Mouse (Mus musculus) limb, embryonic 12.5 days (tissue): Measurements from ENCODE around the gene Abcc10. TPM values are rescaled to one million over a fixed set of nuclear protein-coding genes. Genes with fewer than 3 reads are reported as not detected.

Experiments used
- ATAC-seq: fragments of 200-750 bp; cut with Nextera tagmentation; 2 replicates; pipeline ENCODE4 v1.8.0; 2017; ENCODE audit warnings: low read depth, moderate TSS enrichment; ENCODE audit not compliant: insufficient number of reproducible peaks, insufficient read depth, low FRiP score, low TSS enrichment
- H3K27ac ChIP-seq: fragments of 300-500 bp; sonication (generic); 2 replicates; pipeline ENCODE4 v1.5.1; 2016; ENCODE audit warnings: mild to moderate bottlenecking, moderate library complexity
- H3K27me3 ChIP-seq: fragments of 300-500 bp; sonication (generic); 2 replicates; pipeline ENCODE4 v1.6.1; 2016; ENCODE audit warnings: mild to moderate bottlenecking, moderate library complexity
- H3K36me3 ChIP-seq: fragments of 300-500 bp; sonication (generic); 2 replicates; pipeline ENCODE4 v1.6.1; 2016; ENCODE audit warnings: mild to moderate bottlenecking, moderate library complexity
- H3K4me1 ChIP-seq: fragments of 300-500 bp; sonication (generic); replicated peaks from 2 replicates; pipeline ENCODE4 v1.6.1; 2016
- H3K4me2 ChIP-seq: fragments of 300-500 bp; sonication (generic); 2 replicates; pipeline ENCODE4 v1.6.1; 2016; ENCODE audit warnings: mild to moderate bottlenecking, moderate library complexity
- H3K4me3 ChIP-seq: fragments of 300-500 bp; sonication (generic); replicated peaks from 2 replicates; pipeline ENCODE4 v1.5.1; 2016; ENCODE audit warnings: mild to moderate bottlenecking
- H3K9ac ChIP-seq: fragments of 300-500 bp; sonication (generic); replicated peaks from 2 replicates; pipeline ENCODE4 v1.6.1; 2016; ENCODE audit warnings: mild to moderate bottlenecking, moderate library complexity
- H3K9me3 ChIP-seq: fragments of 300-500 bp; sonication (generic); 2 replicates; pipeline ENCODE4 v1.6.1; 2016; ENCODE audit warnings: mild to moderate bottlenecking, moderate library complexity
- WGBS: fragments of 180-500 bp; shearing (Covaris S2); methylation state at CpG from one replicate; pipeline ENCODE4 v1.1.7; 2016; 5-methylcytosine and 5-hydroxymethylcytosine counted together
- polyA plus RNA-seq: library from polyadenylated mRNA; unstranded; fragments of >200 nt; fragmentation: Nextera tagmentation; extraction: Ambion mirVana; gene quantifications from 2 replicates; pipeline ENCODE4 v1.2.1, GENCODE M21; 2016

The Abcc10 gene
- polyA plus RNA-seq, 1 experiment from 2014 or later, result 8.2 TPM

DNA sequence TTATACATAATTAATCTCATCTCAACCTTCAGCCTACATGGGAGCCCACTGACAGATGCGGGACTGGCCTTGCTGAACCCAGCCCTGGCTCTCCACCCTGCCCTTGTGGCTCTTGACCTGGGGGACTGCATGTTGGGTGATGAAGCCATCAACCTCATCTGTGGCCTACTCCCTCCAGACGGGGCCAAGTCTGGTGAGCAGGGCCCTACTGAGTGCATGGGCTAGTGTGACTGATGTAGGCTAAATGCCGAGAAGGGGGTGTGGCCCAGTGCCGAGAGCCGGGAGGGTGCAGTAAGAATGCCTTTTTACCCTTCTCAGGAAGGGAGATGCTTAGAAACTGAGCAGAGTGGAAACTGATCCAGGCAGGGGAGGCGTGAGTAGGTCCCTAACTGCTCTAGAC lies 73.0 kb downstream of the Abcc10 start:
- 0 out of 2 replicates have a peak, but pooled peaks cover 7% of the 10 kb centered on the region for H3K9me3 ChIP-seq
- H3K4me1 ChIP-seq, result peaks cover 11% of the 10 kb centered on the region
- no peak for ATAC-seq
- H3K27me3 ChIP-seq, result peaks cover 30% of the 10 kb centered on the region
- no peak overlapping the region for H3K4me2 ChIP-seq
- no peak overlapping the region for H3K27ac ChIP-seq
- WGBS, result 36% methylated on average over 6 of the region's 6 CpGs
- no peak overlapping the region for H3K9ac ChIP-seq
- no peak overlapping the region; the same call in 1 of the 2 replicates for H3K4me3 ChIP-seq
- peaks cover 63% of the 10 kb centered on the region for H3K36me3 ChIP-seq

DNA sequence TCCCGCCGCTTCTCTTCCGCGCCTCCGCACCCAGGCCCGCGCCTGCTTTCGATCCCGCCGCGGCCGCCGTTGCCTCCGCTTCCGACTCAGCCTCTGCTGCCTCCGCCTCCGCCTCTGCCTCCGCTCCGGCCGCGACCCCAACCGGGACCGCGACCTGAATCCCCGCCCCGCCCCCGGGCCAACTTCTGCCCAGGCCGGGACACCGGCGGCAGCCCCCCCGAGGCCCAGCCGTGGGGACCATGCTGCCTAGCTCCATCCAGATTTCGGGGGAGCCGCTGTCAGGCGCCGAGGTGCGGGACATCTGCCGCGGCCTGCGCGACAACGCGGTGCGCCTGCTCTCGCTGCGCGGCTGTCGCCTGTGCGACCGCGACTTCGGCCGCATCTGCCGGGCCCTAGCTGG lies 74.0 kb downstream of the Abcc10 start:
- Histone ChIP-seq H3K27me3 (peaks cover 30% of the 10 kb centered on the region), H3K9ac (peak overlapping the region; percentile 62), H3K27ac (no peak overlapping the region), H3K4me2 (peak overlapping the region; percentile 100), H3K4me3 (peak overlapping the region; percentile 71), H3K4me1 (peaks cover 18% of the 10 kb centered on the region), H3K36me3 (peaks cover 63% of the 10 kb centered on the region), H3K9me3 (0 out of 2 replicates have a peak, but pooled peaks cover 7% of the 10 kb centered on the region)
- under 1% methylated on average over 53 of the region's 54 CpGs for WGBS
- no peak; the same call in 1 of the 2 replicates for ATAC-seq

DNA sequence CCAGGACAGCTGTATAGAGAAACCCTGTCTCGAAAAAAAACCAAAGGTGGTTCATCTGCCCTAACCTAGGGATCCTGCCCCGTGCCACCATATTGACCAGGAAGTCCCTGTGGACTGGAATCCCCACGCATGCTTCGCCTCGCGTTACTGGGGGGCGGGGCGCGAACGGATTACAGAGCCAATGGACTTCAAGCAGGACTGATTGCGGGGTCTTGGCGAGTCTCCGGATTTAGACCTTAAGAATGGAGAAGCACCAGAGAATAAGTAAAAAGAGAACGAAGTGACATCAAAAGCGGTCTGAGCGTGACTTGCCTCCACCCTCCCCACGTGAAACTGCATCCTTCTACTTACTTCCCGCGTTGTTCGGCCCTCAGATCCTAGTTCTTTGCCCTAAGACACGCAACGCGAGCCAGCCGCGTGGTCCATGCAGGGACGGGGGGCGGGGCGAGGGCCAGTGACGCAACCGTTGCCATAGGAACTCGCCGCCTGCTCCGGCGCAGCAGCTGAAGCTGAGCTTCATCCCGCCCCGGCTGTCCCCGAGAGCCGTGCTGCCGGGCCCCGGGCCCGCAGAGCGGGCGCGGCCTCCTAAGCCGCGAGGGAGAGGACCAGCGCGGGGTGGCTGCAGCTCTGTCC lies 74.6 kb downstream of the Abcc10 start, which contains the start of gene Lrrc73:
Lrrc73 (plus strand) TSS at position 80 of the 633 bp plus-strand sequence.
- Histone ChIP-seq H3K27me3 (peaks cover 30% of the 10 kb centered on the region), H3K9me3 (0 out of 2 replicates have a peak, but pooled peaks cover 7% of the 10 kb centered on the region), H3K9ac (peak within 1 kb of the TSS; percentile 62), H3K27ac (no peak within 1 kb of the TSS), H3K4me1 (peaks cover 23% of the 10 kb centered on the region), H3K36me3 (peaks cover 60% of the 10 kb centered on the region), H3K4me2 (peak within 1 kb of the TSS; percentile 100), H3K4me3 (peak within 1 kb of the TSS; percentile 71)
- ATAC-seq, result peak; percentile 54; the same call in 1 of the 2 replicates
- 3% methylated on average over 37 of the region's 48 CpGs for WGBS

Other genes with a start within 250 kb of the Abcc10 start
- 143 and 144 TPM in 2 replicates for gene Mrps18a, start 217.4 kb downstream of the Abcc10 start, polyA plus RNA-seq
- 9.5 and 12.7 TPM in 2 replicates for gene Rsph9, start 184.1 kb downstream of the Abcc10 start, polyA plus RNA-seq
- gene Mad2l1bp, start 174.8 kb downstream of the Abcc10 start, polyA plus RNA-seq, result 36.1 and 36.4 TPM in 2 replicates
- 46.5 and 51.0 TPM in 2 replicates for gene Gtpbp2, start 167.3 kb downstream of the Abcc10 start, polyA plus RNA-seq
- gene Polh, start 125.7 kb downstream of the Abcc10 start, polyA plus RNA-seq, result 15.4 and 16.0 TPM in 2 replicates
- gene Xpo5, start 125.6 kb downstream of the Abcc10 start, polyA plus RNA-seq, result 61.6 and 63.1 TPM in 2 replicates
- gene Polr1c, start 80.3 kb downstream of the Abcc10 start, polyA plus RNA-seq, result 109 and 111 TPM in 2 replicates
- 65.6 and 73.5 TPM in 2 replicates for gene Yipf3, start 80.3 kb downstream of the Abcc10 start, polyA plus RNA-seq
- 0.60 and 0.65 TPM in 2 replicates for gene Lrrc73, start 74.8 kb downstream of the Abcc10 start, polyA plus RNA-seq
- 59.9 and 62.8 TPM in 2 replicates for gene Tjap1, start 45.3 kb downstream of the Abcc10 start, polyA plus RNA-seq
- gene Dlk2, start 30.9 kb downstream of the Abcc10 start, polyA plus RNA-seq, result 3.8 and 4.8 TPM in 2 replicates
- 16.5 and 17.7 TPM in 2 replicates for gene Zfp318, start 55.4 kb upstream of the Abcc10 start, polyA plus RNA-seq
- 0.40 and 0.63 TPM in 2 replicates for gene Crip3, start 100.6 kb upstream of the Abcc10 start, polyA plus RNA-seq
- not detected in 2 replicates for gene Slc22a7, start 110.1 kb upstream of the Abcc10 start, polyA plus RNA-seq
- 0.34 and 0.45 TPM in 2 replicates for gene Ttbk1, start 159.3 kb upstream of the Abcc10 start, polyA plus RNA-seq
- 51.6 and 55.3 TPM in 2 replicates for gene Dnph1, start 168.4 kb upstream of the Abcc10 start, polyA plus RNA-seq
- gene Cul9, start 218.0 kb upstream of the Abcc10 start, polyA plus RNA-seq, result 8.9 and 10.8 TPM in 2 replicates
- gene Srf, start 227.8 kb upstream of the Abcc10 start, polyA plus RNA-seq, result 11.8 and 12.4 TPM in 2 replicates